In genomic region chr1:179752276-179752675, GRCm38 (mm10) we compare ENCODE assay signal across 19 mouse cellular contexts. TPM values are rescaled to one million over a fixed set of nuclear protein-coding genes. Genes with fewer than 3 reads are reported as not detected.
DNase-seq lines count a peak whose midpoint lies in the region; ATAC-seq lines count a peak whose summit lies in the region.
"Had no signal": no experiment of that assay in that cellular context is flagged by ENCODE, and none has a peak within 500 bp of the region (broad histone marks: within the 10 kb centered on the region; RNA-seq: fewer than 3 reads in every experiment).

No protein-coding gene starts in this region.

- no peaks in the 10 kb centered on the region for H3K27me3 ChIP-seq in heart, embryonic 10.5 days (ENCODE audit: insufficient read depth, poor library complexity, severe bottlenecking)
- H3K27me3 ChIP-seq in heart, embryonic 12.5 days (replicated peaks) = no peaks in the 10 kb centered on the region
- H3K27me3 ChIP-seq: CH12.LX, Patski had no signal

- H3K36me3 ChIP-seq in heart, embryonic 10.5 days = peaks cover 84% of the 10 kb centered on the region
- H3K36me3 ChIP-seq in heart, embryonic 12.5 days = peaks cover 72% of the 10 kb centered on the region

- H3K27ac ChIP-seq in heart, embryonic 10.5 days = no peak overlapping the region
- no peak overlapping the region for H3K27ac ChIP-seq in heart, embryonic 12.5 days (ENCODE audit: poor library complexity, severe bottlenecking)

- 93% methylated on average over 11 of the region's 11 CpGs for WGBS in heart, embryonic 10.5 days
- 94% methylated on average over 11 of the region's 11 CpGs for WGBS in heart, embryonic 12.5 days

- no peak overlapping the region for H3K9ac ChIP-seq in heart, embryonic 12.5 days

- intact Hi-C loops in heart, postnatal 10 days (cut with DNase I) = no loop called here

- peak; percentile 72 for DNase-seq in heart, adult 11 months
- DNase-seq in heart, postnatal 10 days = no peak
- peak; percentile 70 for DNase-seq in heart, embryonic 10.5 days (ENCODE audit: low spot score)
- DNase-seq: adrenal gland, adult 8-10 months; adrenal gland, postnatal 14 days; B cell, adult 2 months had no signal

- ATAC-seq in heart, embryonic 12.5 days (ENCODE audit: insufficient number of reproducible peaks, low FRiP score) = no peak
- ATAC-seq: activated CD4-positive, CD25-positive, alpha-beta regulatory T cell, adult 4 months; CD4-positive, CD25-positive, alpha-beta regulatory T cell, adult 4 months; Patski had no signal

- no peaks in the 10 kb centered on the region for H3K4me1 ChIP-seq in heart, embryonic 10.5 days
- no peaks in the 10 kb centered on the region for H3K4me1 ChIP-seq in heart, embryonic 12.5 days (replicated peaks)

- H3K4me3 ChIP-seq in heart, embryonic 10.5 days = no peak overlapping the region
- H3K4me3 ChIP-seq in heart, embryonic 12.5 days = no peak overlapping the region

- H3K9me3 ChIP-seq in heart, embryonic 10.5 days = no peaks in the 10 kb centered on the region
- H3K9me3 ChIP-seq in heart, embryonic 12.5 days (replicated peaks) = no peaks in the 10 kb centered on the region
- H3K9me3 ChIP-seq: G1E had no signal

- no peak overlapping the region for H3K4me2 ChIP-seq in heart, embryonic 12.5 days

RNA-seq across cellular contexts. Expression of gene Kif28, which starts 7.2 kb away (rescaled TPM):
- under 1 TPM; 0.22 to 0.34 TPM for total RNA-seq in heart, postnatal 10 days (2021)
- polyA plus RNA-seq in heart, embryonic 10.5 days (2016; fragmentation: Nextera tagmentation; extraction: Ambion mirVana) = 0.09 TPM in 1 of 2 replicates, not detected in the other
- not detected in 2 replicates for polyA plus RNA-seq in heart, embryonic 12.5 days (2016; fragmentation: Nextera tagmentation; extraction: Ambion mirVana)
- total RNA-seq: adrenal gland, adult 2 months; adrenal gland, postnatal 10 days; adrenal gland, postnatal 14 days; adrenal gland, postnatal 25 days; adrenal gland, postnatal 36 days; CH12.LX had no signal
- polyA plus RNA-seq: activated CD4-positive, CD25-positive, alpha-beta regulatory T cell, adult 4 months; adrenal gland, adult 2 months; C2C12; CD4-positive, CD25-positive, alpha-beta regulatory T cell, adult 4 months; G1E; Patski had no signal

RNA-seq across cellular contexts. Expression of gene Gm10518, which starts 50.9 kb away (rescaled TPM):
- not detected for total RNA-seq in heart, postnatal 10 days (2021)
- 0.18 and 0.25 TPM in 2 replicates for polyA plus RNA-seq in heart, embryonic 10.5 days (2016; fragmentation: Nextera tagmentation; extraction: Ambion mirVana)
- 0.26 TPM in 1 of 2 replicates, not detected in the other for polyA plus RNA-seq in heart, embryonic 12.5 days (2016; fragmentation: Nextera tagmentation; extraction: Ambion mirVana)
- total RNA-seq: adrenal gland, adult 18-20 months; adrenal gland, adult 8-10 months; adrenal gland, postnatal 10 days; adrenal gland, postnatal 14 days; adrenal gland, postnatal 25 days; adrenal gland, postnatal 36 days had no signal
- polyA plus RNA-seq: activated CD4-positive, CD25-positive, alpha-beta regulatory T cell, adult 4 months; adrenal gland, adult 2 months; brain, embryonic 14.5 days; CD4-positive, CD25-positive, alpha-beta regulatory T cell, adult 4 months; G1E had no signal

RNA-seq across cellular contexts. Expression of gene Ahctf1, which starts 51.2 kb away (rescaled TPM):
- 10 to 100 TPM; 21.9 to 25.2 TPM for total RNA-seq in heart, postnatal 10 days (2021)
- polyA plus RNA-seq in heart, embryonic 10.5 days (2016; fragmentation: Nextera tagmentation; extraction: Ambion mirVana) = 21.6 and 30.2 TPM in 2 replicates
- 22.5 and 23.9 TPM in 2 replicates for polyA plus RNA-seq in heart, embryonic 12.5 days (2016; fragmentation: Nextera tagmentation; extraction: Ambion mirVana)

Comparison
In these comparisons a context has a peak if more than half of its experiments do, and no peak if none do; other contexts are left out.
1. DNase-seq: peak in heart, adult 11 months (single experiment) and heart, embryonic 10.5 days (single experiment); none in heart, postnatal 10 days (0 of 2).